Mouse (Mus musculus) left cerebral cortex, postnatal 36 days (tissue): ENCODE results near the gene Fcna. TPM values are rescaled to one million over a fixed set of nuclear protein-coding genes. Genes with fewer than 3 reads are reported as not detected.

Experiments used
- DNase-seq, 2 experiments: peaks; one replicate each; pipeline ENCODE4 v3.0.0; 2021 to 2022; ENCODE audit warnings: low spot score in 2 of 2, mixed read lengths in 1 of 2
- intact Hi-C: fragments of 180-260 bp; cut with DNase I; formaldehyde crosslinking; loops from one replicate; pipeline ENCODE4 v1.15.1; 2025
- total RNA-seq, 2 experiments: library from RNA; stranded (reverse); gene quantifications; 2 replicates each; pipeline ENCODE4 v1.2.3; 2021

Gene Fcna
- total RNA-seq, 2 experiments from 2014 or later, result 0.25 to 0.50 TPM

DNA sequence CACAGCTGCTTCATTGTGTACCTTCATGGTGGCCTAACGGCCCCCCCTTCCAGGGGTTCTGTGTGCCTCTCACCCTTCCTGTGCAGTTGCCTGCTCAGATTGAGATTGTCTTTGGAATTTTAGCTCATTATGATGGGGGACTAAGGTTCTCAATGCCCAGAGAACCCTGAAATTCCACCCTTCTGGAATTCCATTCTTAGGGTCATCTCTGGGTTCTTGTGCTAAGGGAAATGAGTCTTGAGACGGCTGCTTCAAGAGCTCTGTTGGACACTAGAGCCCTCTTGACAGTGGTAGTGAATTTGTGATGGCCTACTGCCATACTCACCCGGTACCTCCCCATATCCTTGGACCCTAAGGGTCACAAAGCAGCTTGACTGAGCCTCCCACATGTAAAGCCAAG is 10.3 kb downstream of the Fcna start, which contains the start of gene Ccdc183:
TSS of gene Ccdc183 (minus strand) at position 101 of the 400 bp plus-strand sequence.
- no peak for DNase-seq
- intact Hi-C loops, result no loop called here

- DNase-seq, result no peak
- intact Hi-C loops, result no loop called here
Observed at GRCm38 (mm10) chr2:25616398-25616797, 11.4 kb downstream of the Fcna start.

DNA sequence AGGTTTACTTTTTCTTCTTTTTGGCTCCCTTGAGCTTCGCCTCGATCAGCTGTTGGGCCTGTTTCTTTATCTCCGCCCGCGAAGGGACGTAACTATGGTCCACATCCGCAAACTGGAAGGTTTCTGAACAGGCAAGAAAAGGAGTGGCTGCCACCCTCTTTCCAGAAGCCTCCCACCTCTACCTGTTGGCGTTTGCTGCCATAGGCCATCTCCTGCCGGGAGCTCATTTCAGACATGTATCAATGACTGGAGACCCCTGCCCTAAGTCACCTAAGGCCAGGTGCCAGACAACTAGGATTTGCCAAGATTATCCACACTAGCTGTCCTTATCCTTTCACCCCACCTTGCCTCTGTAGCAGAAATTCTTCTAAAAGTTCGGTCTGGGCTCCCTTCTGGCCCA is 19.2 kb downstream of the Fcna start:
- DNase-seq, result no peak

DNA sequence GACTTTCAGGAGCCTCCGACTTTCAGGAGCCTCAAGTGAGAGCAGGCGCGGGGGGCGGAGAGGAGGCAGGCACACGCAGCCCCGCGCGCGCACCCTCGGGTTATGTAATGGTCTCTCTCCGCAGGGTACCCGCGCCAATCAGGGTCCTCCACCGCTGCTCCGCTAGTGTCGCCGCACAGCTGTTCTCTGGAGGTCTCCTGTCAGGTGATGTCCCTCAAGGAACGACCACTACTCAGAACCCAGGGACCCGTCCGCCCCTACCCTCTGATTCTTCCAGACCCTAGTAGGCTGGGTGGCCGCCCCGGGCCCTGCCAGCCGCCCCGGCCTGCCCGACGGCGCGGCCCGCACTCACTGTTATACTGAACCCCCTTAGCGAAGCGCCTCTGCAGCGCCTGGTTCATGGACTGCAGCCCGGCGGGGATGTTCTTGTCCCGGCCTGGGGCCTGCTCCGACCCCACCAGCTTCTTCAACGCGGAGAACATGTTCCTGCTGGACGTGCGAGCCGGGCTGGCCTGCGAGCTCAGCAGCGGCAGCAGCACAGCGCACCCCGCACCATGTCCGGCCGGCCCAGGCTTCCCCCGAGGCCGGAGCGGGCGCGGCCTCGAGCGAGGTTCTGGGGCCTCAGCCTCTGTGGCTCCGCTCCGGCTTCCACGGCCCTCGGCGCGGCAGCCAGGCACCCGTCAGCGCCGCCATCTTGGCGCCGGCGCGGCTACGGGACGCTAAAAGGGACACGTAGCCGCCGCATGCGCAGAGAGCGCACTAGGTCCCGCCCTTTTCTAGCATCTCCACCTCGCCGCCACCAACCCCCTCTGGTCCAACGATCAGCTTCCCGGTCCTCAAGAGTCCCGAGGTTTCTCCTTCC is 19.8 kb downstream of the Fcna start, which contains the start of gene Rabl6:
TSS of gene Rabl6 (minus strand) at position 761 of the 862 bp plus-strand sequence.
- peak; percentile 91 to 94 for DNase-seq
- intact Hi-C loops, result no loop called here

More for the DNA sequence above, 19.2 kb downstream of the Fcna start:
- intact Hi-C loops, result no loop called here

DNA sequence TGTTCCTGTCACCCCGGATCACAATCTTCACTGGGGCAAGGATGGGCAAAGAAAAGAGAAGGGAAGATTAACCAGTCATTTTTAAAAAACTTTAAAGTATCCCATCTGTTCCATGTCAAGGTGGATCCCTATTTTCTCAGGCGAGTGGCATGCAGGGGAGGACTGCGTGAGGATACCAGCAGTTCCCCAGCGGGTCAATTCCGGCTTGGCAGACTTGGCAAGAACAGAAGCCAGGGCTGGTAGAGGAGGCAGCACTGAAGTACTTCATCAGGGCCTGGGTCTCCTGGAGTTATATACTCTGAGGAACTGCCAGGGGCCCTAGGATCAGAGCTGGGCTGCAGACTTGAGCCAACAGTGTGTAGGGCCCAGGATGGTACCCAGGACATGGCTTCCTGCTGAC is 25.3 kb downstream of the Fcna start:
- no peak for DNase-seq
- intact Hi-C loops, result no loop called here

DNA sequence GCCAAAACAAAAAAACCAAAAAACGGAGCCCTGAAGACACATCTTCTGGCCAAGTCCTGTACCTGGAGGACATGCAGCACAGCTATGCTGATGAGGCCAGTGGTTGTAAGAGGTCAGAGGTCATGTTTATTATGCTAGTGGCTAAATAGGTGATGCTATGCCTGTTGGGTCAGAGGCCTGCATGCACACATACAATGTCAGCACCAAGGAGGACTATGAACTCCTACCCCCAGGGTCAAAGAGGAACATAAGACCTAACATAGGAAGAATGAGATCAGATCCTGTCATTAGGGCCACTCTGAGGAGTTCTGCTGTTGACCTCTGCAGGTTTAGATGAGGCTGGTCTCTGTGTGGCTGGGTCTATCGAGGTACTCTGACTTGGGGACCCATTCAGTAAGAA is 27.8 kb downstream of the Fcna start:
- intact Hi-C loops, result no loop called here
- DNase-seq, result no peak

GRCm38 (mm10) chr2:25598749-25599148 is 29.1 kb downstream of the Fcna start:
- intact Hi-C loops, result no loop called here
- no peak for DNase-seq

- intact Hi-C loops, result no loop called here
- DNase-seq, result no peak
Observed at GRCm38 (mm10) chr2:25596765-25597510, 30.9 kb downstream of the Fcna start.

GRCm38 (mm10) chr2:25591863-25592262 is 36.0 kb downstream of the Fcna start:
- intact Hi-C loops, result no loop called here
- no peak for DNase-seq

DNA sequence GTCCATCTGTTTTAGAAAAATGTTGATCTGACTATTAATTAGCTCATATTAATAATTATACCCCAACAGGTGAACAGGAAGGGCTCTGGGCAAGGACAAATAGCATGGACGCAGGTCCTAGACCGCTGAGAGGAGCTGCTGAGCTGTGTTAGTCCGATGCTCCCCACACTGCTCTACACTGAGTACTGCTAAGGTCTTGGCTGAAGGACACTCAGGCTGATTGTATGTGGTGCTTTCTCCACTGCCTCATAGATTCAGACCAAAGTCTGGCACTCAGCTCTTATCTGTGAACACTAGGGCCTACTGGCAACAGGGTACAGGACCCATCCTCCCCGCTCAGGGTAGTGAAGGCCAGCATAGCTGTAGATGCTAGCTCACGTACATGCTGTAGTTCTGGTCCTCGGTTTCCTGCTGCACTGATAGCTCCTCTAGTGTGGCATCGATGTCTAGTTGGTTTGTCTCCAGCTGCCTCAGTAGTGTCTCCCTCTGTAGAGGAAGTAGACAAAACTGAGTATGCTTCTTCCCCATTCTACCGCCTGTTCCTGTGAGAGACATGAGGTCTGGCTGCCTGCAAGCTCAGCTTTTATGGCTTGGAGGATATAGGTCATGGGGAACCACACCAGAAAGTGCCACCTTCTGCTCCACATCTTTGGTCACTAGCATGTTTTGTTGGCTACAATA is 39.5 kb downstream of the Fcna start:
- intact Hi-C loops, result no loop called here
- DNase-seq, result no peak

GRCm38 (mm10) chr2:25587290-25587689 is 40.5 kb downstream of the Fcna start:
- no peak for DNase-seq

GRCm38 (mm10) chr2:25585601-25586000 is 42.2 kb downstream of the Fcna start:
- intact Hi-C loops, result no loop called here
- DNase-seq, result no peak

More at GRCm38 (mm10) chr2:25587290-25587689, 40.5 kb downstream of the Fcna start:
- intact Hi-C loops, result no loop called here

DNA sequence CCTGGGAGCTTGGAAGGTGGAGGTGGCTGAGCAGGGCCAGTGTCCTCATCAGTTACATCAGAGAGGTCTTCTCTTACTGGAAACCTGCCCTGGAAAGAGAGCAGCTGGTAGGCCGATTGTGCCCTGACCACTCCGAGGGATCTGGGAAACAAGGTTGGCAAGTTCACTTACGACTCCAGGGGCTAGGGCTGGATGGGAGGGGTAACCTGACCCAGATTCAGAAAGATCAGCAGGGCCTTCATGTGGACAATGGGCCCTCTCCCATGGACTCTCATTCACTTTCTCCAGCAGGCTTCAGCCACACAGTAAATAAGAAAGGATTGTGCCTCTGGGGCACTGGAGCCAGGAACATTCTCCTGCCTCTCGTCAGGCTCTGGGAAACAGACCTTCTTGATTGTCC is 43.0 kb downstream of the Fcna start:
- DNase-seq, result no peak
- intact Hi-C loops, result no loop called here

DNA sequence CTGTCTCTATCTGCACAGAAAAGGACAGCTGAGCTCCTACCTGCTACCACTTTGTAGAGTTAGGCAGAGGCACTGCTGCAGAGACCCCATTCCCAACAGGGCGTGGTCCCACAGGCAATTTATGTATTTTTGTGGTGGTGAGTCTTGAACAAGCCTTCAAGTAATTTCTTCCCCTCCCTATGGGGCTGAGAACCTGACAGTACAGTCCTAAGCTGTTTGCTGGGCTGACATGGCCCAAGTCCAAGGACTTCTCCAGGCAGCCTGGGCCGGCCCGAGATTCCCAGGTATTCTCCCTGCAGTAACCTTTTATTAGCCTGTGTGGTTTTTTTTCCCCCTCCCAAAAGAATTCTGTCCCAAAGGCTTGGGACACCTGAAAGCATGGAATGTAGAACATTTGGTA is 43.7 kb downstream of the Fcna start:
- DNase-seq, result no peak
- intact Hi-C loops, result no loop called here

DNA sequence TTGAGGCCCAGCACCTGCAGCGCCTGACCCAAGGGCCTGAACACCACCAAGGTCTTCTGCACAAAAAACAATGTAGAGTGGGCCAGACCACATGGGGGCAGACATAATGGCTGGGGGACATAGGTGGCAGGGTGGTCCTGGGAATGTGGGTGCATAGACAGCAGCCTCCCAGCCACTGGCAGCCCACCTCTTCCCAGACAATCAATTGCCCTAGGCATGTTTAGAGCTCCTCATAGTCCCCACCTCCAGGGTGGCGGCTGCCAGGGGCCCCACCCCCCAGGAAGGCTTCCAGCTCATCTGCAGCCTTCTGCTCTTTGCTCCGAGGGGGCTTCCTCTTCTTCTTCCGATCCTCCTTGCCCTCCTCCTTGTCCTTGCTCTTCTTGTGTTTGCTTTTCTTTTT is 44.3 kb downstream of the Fcna start:
- no peak for DNase-seq
- intact Hi-C loops, result no loop called here

- DNase-seq, result peak in 1 of 2 experiments; percentile 32
- intact Hi-C loops, result no loop called here
Observed at GRCm38 (mm10) chr2:25583120-25583481, 44.7 kb downstream of the Fcna start.

DNA sequence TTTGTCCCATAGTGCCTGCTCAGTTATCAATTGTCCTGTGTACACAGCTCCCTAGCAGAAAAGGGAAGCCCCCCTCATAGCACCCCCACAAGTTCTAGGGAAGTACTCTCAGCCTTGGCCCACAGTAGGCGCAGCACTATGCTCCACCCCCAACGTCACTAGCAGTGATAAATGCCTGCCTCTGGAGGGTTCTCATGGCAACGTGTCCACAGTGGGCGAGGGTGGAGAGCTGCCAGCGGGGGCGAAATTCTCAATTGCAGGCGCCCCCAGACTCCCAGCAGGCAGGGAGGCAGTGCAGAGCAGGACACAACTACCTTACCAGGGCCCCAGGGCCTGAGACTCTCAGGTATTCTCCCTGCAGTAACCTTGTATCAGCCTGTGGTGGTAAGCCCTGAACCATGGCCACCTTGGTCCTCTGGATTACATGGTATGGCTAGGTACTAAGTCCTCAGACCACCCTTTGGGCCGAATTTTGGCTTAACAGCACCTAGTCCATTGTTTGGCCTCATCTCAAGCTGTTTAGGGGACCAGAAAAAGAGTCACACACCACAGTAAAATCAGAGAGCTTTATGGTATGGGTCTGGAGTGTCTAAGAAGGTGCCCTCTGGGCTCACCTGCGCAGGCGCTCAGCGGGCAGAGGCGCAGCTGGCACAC is 45.2 kb downstream of the Fcna start:
- intact Hi-C loops, result no loop called here
- peak; percentile 85 to 90 for DNase-seq

- intact Hi-C loops, result no loop called here
- peak; percentile 57 to 60 for DNase-seq
Observed at GRCm38 (mm10) chr2:25581901-25582301, 45.9 kb downstream of the Fcna start.

GRCm38 (mm10) chr2:25581294-25581864 is 46.5 kb downstream of the Fcna start, which contains the start of gene Ajm1:
Gene Ajm1, minus strand, starts transcription at chr2:25581757.
- intact Hi-C loops, result no loop called here
- peak; percentile 79 to 82 for DNase-seq
